Mouse (Mus musculus) embryonic stem cell, embryonic (primary cell): ENCODE data around the gene Ptprk.

Experiments
- CTCF ChIA-PET, 4 experiments: fragments of 300-600 bp in 2 of 4; fragments of 350-600 bp in 2 of 4; sonication (Branson Sonifier 250); formaldehyde crosslinking; loops; one replicate each; lab custom pipeline; 2022; ENCODE audit warnings: inconsistent platforms in 2 of 4; lab: Charles Lee
- POLR2A ChIA-PET, 4 experiments: fragments of 300-600 bp in 2 of 4; fragments of 350-600 bp in 2 of 4; sonication (Branson Sonifier 250); formaldehyde crosslinking; loops; one replicate each; lab custom pipeline; 2022; ENCODE audit warnings: antibody characterized with exemption in 4 of 4, inconsistent platforms in 1 of 4; lab: Charles Lee

Ptprk gene

GRCm38 (mm10) chr10:28074653-28075451 lies at the start of gene Ptprk:
Gene Ptprk (plus strand): TSS chr10:28074820.
- POLR2A ChIA-PET: interaction anchor here (0.6 to 5.3 kb wide), 79 partner anchors 8 to 561 kb away, joined by 3 to 70 read pairs (median 5); no protein-coding TSS in a partner anchor
- CTCF ChIA-PET: interaction anchor here in 1 of 4 experiments (0.6 kb wide), 1 partner anchor 13 kb away, joined by 3 read pairs; no protein-coding TSS in a partner anchor

- ChIA-PET CTCF (no interaction called here), POLR2A (interaction anchor here in 2 of 4 experiments (1.0 to 1.2 kb wide), 2 partner anchors 8 to 48 kb away, joined by 3 read pairs; no protein-coding TSS in a partner anchor)
These were observed 46.8 kb upstream of the Ptprk start for GRCm38 (mm10) chr10:28027791-28028190.

GRCm38 (mm10) chr10:28036456-28036855 lies 38.2 kb upstream of the Ptprk start:
- ChIA-PET CTCF (no interaction called here), POLR2A (interaction anchor here in 2 of 4 experiments (0.6 to 1.7 kb wide), 2 partner anchors 9 to 14 kb away, joined by 3 to 7 read pairs; no protein-coding TSS in a partner anchor)

GRCm38 (mm10) chr10:28054764-28055163 lies 19.9 kb upstream of the Ptprk start:
- POLR2A ChIA-PET: interaction anchor here in 2 of 4 experiments (1.0 to 1.7 kb wide), 3 partner anchors 12 to 20 kb away, joined by 3 to 8 read pairs (median 3); partner anchors contain the start of gene Ptprk (in 2 of the 2)
- CTCF ChIA-PET: no interaction called here

- ChIA-PET POLR2A (interaction anchor here in 1 of 4 experiments (1.1 kb wide), 1 partner anchor 15 kb away, joined by 3 read pairs; no protein-coding TSS in a partner anchor), CTCF (no interaction called here)
These were observed 15.4 kb upstream of the Ptprk start for GRCm38 (mm10) chr10:28059222-28059621.

GRCm38 (mm10) chr10:28067997-28068396 lies 6.6 kb upstream of the Ptprk start:
- ChIA-PET POLR2A (no interaction called here), CTCF (no interaction called here)

GRCm38 (mm10) chr10:28073991-28074652 lies 498 bp upstream of the Ptprk start:
- POLR2A ChIA-PET: interaction anchor here (0.6 to 5.3 kb wide), 54 partner anchors 8 to 220 kb away, joined by 3 to 70 read pairs (median 6); no protein-coding TSS in a partner anchor
- CTCF ChIA-PET: interaction anchor here in 1 of 4 experiments (0.5 kb wide), 1 partner anchor 589 kb away, joined by 3 read pairs; no protein-coding TSS in a partner anchor

GRCm38 (mm10) chr10:28075491-28076035 lies 943 bp downstream of the Ptprk start:
- CTCF ChIA-PET: interaction anchor here in 1 of 4 experiments (0.6 kb wide), 1 partner anchor 12 kb away, joined by 3 read pairs; no protein-coding TSS in a partner anchor
- POLR2A ChIA-PET: interaction anchor here (0.6 to 5.3 kb wide), 67 partner anchors 8 to 561 kb away, joined by 3 to 70 read pairs (median 5); no protein-coding TSS in a partner anchor

GRCm38 (mm10) chr10:28076036-28076855 lies 1.6 kb downstream of the Ptprk start:
- CTCF ChIA-PET: no interaction called here
- POLR2A ChIA-PET: interaction anchor here in 3 of 4 experiments (0.9 to 5.3 kb wide), 46 partner anchors 7 to 478 kb away, joined by 3 to 70 read pairs (median 6); no protein-coding TSS in a partner anchor

GRCm38 (mm10) chr10:28078270-28078669 lies 3.6 kb downstream of the Ptprk start:
- ChIA-PET POLR2A (interaction anchor here in 3 of 4 experiments (0.6 to 5.3 kb wide), 5 partner anchors 10 to 256 kb away, joined by 3 to 70 read pairs (median 5); no protein-coding TSS in a partner anchor), CTCF (interaction anchor here in 1 of 4 experiments (0.7 kb wide), 1 partner anchor 209 kb away, joined by 3 read pairs; no protein-coding TSS in a partner anchor)

GRCm38 (mm10) chr10:28081221-28081620 lies 6.6 kb downstream of the Ptprk start:
- ChIA-PET POLR2A (interaction anchor here in 2 of 4 experiments (0.7 to 4.8 kb wide), 5 partner anchors 7 to 130 kb away, joined by 3 to 38 read pairs (median 3); partner anchors contain the start of gene Ptprk (in 1 of the 2)), CTCF (no interaction called here)

GRCm38 (mm10) chr10:28083183-28083582 lies 8.6 kb downstream of the Ptprk start:
- ChIA-PET POLR2A (interaction anchor here in 3 of 4 experiments (0.6 to 4.8 kb wide), 4 partner anchors 8 to 111 kb away, joined by 4 to 38 read pairs (median 10); partner anchors contain the start of gene Ptprk (in 3 of the 3)), CTCF (no interaction called here)

- ChIA-PET POLR2A (interaction anchor here in 2 of 4 experiments (3.1 to 4.8 kb wide), 2 partner anchors 9 kb away, joined by 16 to 38 read pairs; partner anchors contain the start of gene Ptprk (in 2 of the 2)), CTCF (no interaction called here)
These were observed 9.0 kb downstream of the Ptprk start for GRCm38 (mm10) chr10:28083625-28084024.

- CTCF ChIA-PET: interaction anchor here in 2 of 4 experiments (0.6 to 0.9 kb wide), 2 partner anchors 12 to 873 kb away, joined by 3 read pairs; no protein-coding TSS in a partner anchor
- POLR2A ChIA-PET: interaction anchor here (0.7 to 7.1 kb wide), 11 partner anchors 9 to 99 kb away, joined by 3 to 70 read pairs (median 4); partner anchors contain the start of gene Ptprk (in 4 of the 4)
These were observed 12.7 kb downstream of the Ptprk start for GRCm38 (mm10) chr10:28087341-28087740.

- CTCF ChIA-PET: interaction anchor here in 1 of 4 experiments (0.9 kb wide), 1 partner anchor 12 kb away, joined by 3 read pairs; no protein-coding TSS in a partner anchor
These were observed 13.1 kb downstream of the Ptprk start for GRCm38 (mm10) chr10:28087749-28088148.

GRCm38 (mm10) chr10:28096007-28096406 lies 21.4 kb downstream of the Ptprk start:
- ChIA-PET CTCF (no interaction called here), POLR2A (interaction anchor here in 1 of 4 experiments (1.1 to 1.2 kb wide), 2 partner anchors 9 to 127 kb away, joined by 3 to 4 read pairs; no protein-coding TSS in a partner anchor)

More at GRCm38 (mm10) chr10:28087749-28088148, 13.1 kb downstream of the Ptprk start:
- POLR2A ChIA-PET: interaction anchor here (0.5 to 7.1 kb wide), 11 partner anchors 9 to 422 kb away, joined by 3 to 70 read pairs (median 4); partner anchors contain the start of gene Ptprk (in 4 of the 4)

GRCm38 (mm10) chr10:28097637-28098036 lies 23.0 kb downstream of the Ptprk start:
- CTCF ChIA-PET: no interaction called here

More at GRCm38 (mm10) chr10:28097637-28098036, 23.0 kb downstream of the Ptprk start:
- POLR2A ChIA-PET: interaction anchor here in 2 of 4 experiments (0.7 to 1.3 kb wide), 3 partner anchors 18 to 71 kb away, joined by 3 to 16 read pairs (median 3); no protein-coding TSS in a partner anchor
